ENCODE assay signal across 8 mouse cellular contexts in the genomic region with DNA sequence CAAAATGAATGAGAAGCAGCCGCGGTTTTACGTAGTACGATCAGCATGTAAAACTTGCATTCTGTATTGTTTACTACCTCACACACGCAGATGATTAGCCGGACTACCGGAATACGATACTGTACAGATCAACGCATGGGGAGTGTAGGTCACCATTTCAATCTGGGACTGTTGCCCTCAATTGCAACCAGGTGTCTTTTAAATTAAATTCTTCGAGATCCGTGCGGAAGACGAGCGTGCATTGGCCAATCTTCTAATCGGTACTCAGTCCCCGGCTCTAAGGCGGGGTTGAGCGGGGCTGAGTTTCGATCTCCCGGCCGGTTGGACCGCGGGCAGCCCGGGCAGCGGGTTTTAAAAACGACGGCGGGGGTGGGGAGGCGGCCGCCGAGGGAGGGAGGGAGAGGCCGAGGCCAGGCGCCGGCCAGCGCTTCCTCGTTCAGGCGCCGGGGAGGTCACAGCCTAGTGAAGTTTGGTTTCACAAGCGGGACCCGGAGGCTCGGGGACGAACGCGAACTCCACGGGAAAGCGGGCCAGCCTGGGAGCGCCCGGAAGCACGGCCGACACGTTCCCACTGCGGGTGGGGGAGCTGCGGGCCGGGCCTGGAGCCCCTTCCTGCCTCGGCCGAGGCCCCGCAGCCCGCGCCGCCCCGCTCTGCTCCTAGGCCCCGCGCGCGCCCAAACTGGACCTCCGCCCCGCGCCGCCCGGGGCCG. TPM values are rescaled to one million over a fixed set of nuclear protein-coding genes. Genes with fewer than 3 reads are reported as not detected.
A peak's percentile ranks its signal among the peaks of the same experiment; 100 is the strongest.
DNase-seq lines count a peak whose midpoint lies in the region; ATAC-seq and TF ChIP-seq lines count a peak whose summit lies in the region.

No protein-coding gene starts in this region.

- DNase-seq in Muller cell, postnatal 12 days (ENCODE audit: inconsistent ontology term), result peak; percentile 66
- DNase-seq in cerebellum, adult 2 months, result peak; percentile 74 to 78
- peak; percentile 30 for DNase-seq in forebrain, postnatal 0 days
- peak; percentile 74 for DNase-seq in hindbrain, embryonic 10.5 days (ENCODE audit: low spot score)
- peak; percentile 32 to 42 for DNase-seq in layer of hippocampus, postnatal 14 days (ENCODE audit: low spot score in 2 of 2)
- peak; percentile 75 to 80 for DNase-seq in lung, postnatal 4 days
- DNase-seq in retina, postnatal 7 days (ENCODE audit: low read depth, low spot score), result peak; percentile 17
- peak; percentile 77 for DNase-seq in thymus, postnatal 4 days

- peak overlapping the region; percentile 72 for H3K9ac ChIP-seq in forebrain, postnatal 0 days

- H3K36me3 ChIP-seq in forebrain, postnatal 0 days (ENCODE audit: insufficient read depth), result no peaks in the 10 kb centered on the region
- peaks cover 7% of the 10 kb centered on the region; the same call in 1 of the 2 replicates for H3K36me3 ChIP-seq in hindbrain, embryonic 10.5 days

- under 1% methylated on average over 71 of the region's 71 CpGs for WGBS in cerebellum, adult 2 months
- under 1% methylated on average over 70 of the region's 71 CpGs for WGBS in forebrain, postnatal 0 days
- under 1% methylated on average over 71 of the region's 71 CpGs for WGBS in hindbrain, embryonic 10.5 days

- H3K4me3 ChIP-seq in cerebellum, adult 2 months (replicated peaks; ENCODE audit: insufficient read depth, low read depth, low read length), result peak overlapping the region; percentile 70
- peak overlapping the region; percentile 100 for H3K4me3 ChIP-seq in forebrain, postnatal 0 days (ENCODE audit: low read depth, low read length)
- H3K4me3 ChIP-seq in hindbrain, embryonic 10.5 days, result peak overlapping the region; percentile 76

- TF ChIP-seq POLR2A in cerebellum, adult 2 months (IDR thresholded peaks at IDR 0.05; ENCODE audit: borderline replicate concordance, insufficient read depth, low read length), result no peak

- no peaks in the 10 kb centered on the region for H3K27me3 ChIP-seq in cerebellum, adult 2 months (ENCODE audit: control insufficient read depth, insufficient read depth, low read length)
- H3K27me3 ChIP-seq in forebrain, postnatal 0 days (ENCODE audit: insufficient read depth, low read length), result no peaks in the 10 kb centered on the region
- no peaks in the 10 kb centered on the region for H3K27me3 ChIP-seq in hindbrain, embryonic 10.5 days (ENCODE audit: insufficient read depth, poor library complexity, severe bottlenecking)

- peak overlapping the region; percentile 70 for H3K27ac ChIP-seq in cerebellum, adult 2 months (ENCODE audit: insufficient read depth, low read length)
- peak overlapping the region; percentile 94 for H3K27ac ChIP-seq in forebrain, postnatal 0 days (ENCODE audit: low read depth, low read length)
- peak overlapping the region; percentile 99 for H3K27ac ChIP-seq in hindbrain, embryonic 10.5 days

- ATAC-seq in forebrain, postnatal 0 days, result peak; percentile 13

- no peak for TF ChIP-seq CTCF in cerebellum, adult 2 months (IDR thresholded peaks at IDR 0.05; ENCODE audit: borderline replicate concordance, insufficient read depth, low read depth, low read length)
- no peak for TF ChIP-seq CTCF in forebrain, postnatal 0 days (IDR thresholded peaks at IDR 0.05; ENCODE audit: low read depth)

- no peaks in the 10 kb centered on the region for H3K9me3 ChIP-seq in forebrain, postnatal 0 days (ENCODE audit: low read length)
- no peaks in the 10 kb centered on the region for H3K9me3 ChIP-seq in hindbrain, embryonic 10.5 days

- peak overlapping the region; percentile 50 for H3K4me2 ChIP-seq in forebrain, postnatal 0 days (ENCODE audit: low read depth)

- no peaks in the 10 kb centered on the region for H3K4me1 ChIP-seq in cerebellum, adult 2 months (ENCODE audit: control insufficient read depth, insufficient read depth, low read length)
- 0 out of 2 replicates have a peak, but pooled peaks cover 5% of the 10 kb centered on the region for H3K4me1 ChIP-seq in forebrain, postnatal 0 days (ENCODE audit: insufficient read depth)
- peaks cover 36% of the 10 kb centered on the region for H3K4me1 ChIP-seq in hindbrain, embryonic 10.5 days (replicated peaks)

RNA-seq across cellular contexts. Expression of a gene that starts 0.7 kb away (rescaled TPM):
- 40.4 and 40.8 TPM in 2 replicates for polyA plus RNA-seq in cerebellum, adult 2 months (2012; rRNA removed)
- 30.5 and 40.1 TPM in 2 replicates for total RNA-seq in forebrain, postnatal 0 days (2014; rRNA removed)
- 30.5 and 37.6 TPM in 2 replicates for polyA plus RNA-seq in forebrain, postnatal 0 days (2015; fragmentation: Nextera tagmentation; extraction: Ambion mirVana)
- polyA plus RNA-seq in hindbrain, embryonic 10.5 days (2016; fragmentation: Nextera tagmentation; extraction: Ambion mirVana), result 66.3 and 94.9 TPM in 2 replicates
- total RNA-seq in layer of hippocampus, postnatal 14 days (2021), result 10 to 100 TPM; 49.2 to 52.3 TPM

Comparison
In these comparisons a context has a peak if more than half of its experiments do, and no peak if none do; other contexts are left out.
1. Peak in every context shown above with its lines: DNase-seq, ATAC-seq, H3K4me3 ChIP-seq and H3K27ac ChIP-seq.
2. DNase-seq: peak in every context shown above with its lines; median percentile 78 in lung, postnatal 4 days; 77 in thymus, postnatal 4 days; 76 in cerebellum, adult 2 months; 74 in hindbrain, embryonic 10.5 days; 66 in Muller cell, postnatal 12 days; 37 in layer of hippocampus, postnatal 14 days; 30 in forebrain, postnatal 0 days; 17 in retina, postnatal 7 days.